Mouse (Mus musculus): ENCODE measurements around the gene Nat9. TPM values are rescaled to one million over a fixed set of nuclear protein-coding genes. Genes with fewer than 3 reads are reported as not detected.

The Nat9 gene
- polyA plus RNA-seq, 1 experiment from 2014 or later = 16.5 TPM

DNA sequence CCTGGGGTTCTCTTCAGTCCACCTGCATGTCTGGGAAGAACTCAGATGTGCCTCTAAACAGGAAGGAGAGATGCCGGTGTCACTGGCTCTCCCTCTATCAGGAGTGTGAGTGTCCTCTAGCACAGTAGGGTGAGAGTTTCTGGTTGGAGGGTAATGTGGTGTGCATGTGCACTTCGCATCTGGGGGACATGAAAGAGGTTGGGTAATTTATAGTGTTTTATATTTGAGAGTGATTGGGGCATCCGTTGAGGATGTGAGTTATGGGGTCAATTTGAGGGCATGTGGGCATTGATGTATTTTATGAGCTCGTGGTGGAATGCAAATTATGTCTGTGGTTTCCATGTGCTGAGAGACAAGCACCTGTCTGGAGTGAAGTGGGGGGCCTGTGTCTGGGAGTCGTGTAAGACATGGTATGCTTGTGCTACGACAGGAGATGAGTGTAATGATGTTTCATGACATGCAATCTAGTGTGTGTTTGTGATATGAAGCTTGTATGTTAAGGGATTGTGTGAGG, 36.9 kb downstream of the Nat9 start:
- Histone ChIP-seq H3K4me1 (ENCODE audit: control insufficient read depth in 2 of 2, insufficient read depth in 2 of 2, low read length in 2 of 2) (peaks cover 0 to 11% of the 10 kb centered on the region in 2 experiments; a peak in 2 of 4 replicates), H3K27ac (replicated peaks in 1 of 2; ENCODE audit: control insufficient read depth in 1 of 2, insufficient read depth in 1 of 2, low read depth in 2 of 2, low read length in 2 of 2) (no peak overlapping the region), H3K27me3 (ENCODE audit: control insufficient read depth, insufficient read depth, low read length) (peaks cover 27% of the 10 kb centered on the region), H3K4me2 (ENCODE audit: low read length) (no peak overlapping the region), H3K4me3 (ENCODE audit: control insufficient read depth in 1 of 2, insufficient read depth in 1 of 2, low read depth in 1 of 2, low read length in 2 of 2) (no peak overlapping the region), H3K9me3 (ENCODE audit: control insufficient read depth, low read length) (0 out of 2 replicates have a peak, but pooled peaks cover 6% of the 10 kb centered on the region), H3K9ac (ENCODE audit: low read length) (no peak overlapping the region), H3K36me3 (ENCODE audit: control insufficient read depth, insufficient read depth, low read length) (no peaks in the 10 kb centered on the region)
- no peak for ATAC-seq (ENCODE audit: insufficient number of reproducible peaks, insufficient read depth, low FRiP score, low read depth)
- WGBS = 63% methylated on average over 6 of the region's 6 CpGs

DNA sequence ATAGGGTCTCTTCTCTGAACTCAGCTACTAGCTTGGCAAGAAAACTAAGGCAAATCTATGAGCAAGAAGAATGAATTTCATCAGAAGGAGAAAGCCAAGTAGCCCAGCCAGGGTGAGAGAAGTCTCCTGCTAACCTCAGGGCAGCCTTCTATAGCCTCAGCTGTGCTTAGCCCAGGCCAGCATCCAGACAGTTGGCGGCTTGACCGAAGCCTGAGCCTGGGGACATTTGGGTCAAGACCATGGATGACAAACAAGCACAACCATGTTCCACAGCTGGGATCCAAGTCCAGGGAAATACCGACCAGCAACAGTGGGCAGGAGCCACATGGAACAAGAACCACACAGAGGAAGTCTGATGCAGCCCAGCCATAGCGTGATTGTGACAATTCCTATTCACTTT, 39.8 kb downstream of the Nat9 start:
- H3K36me3 ChIP-seq (ENCODE audit: control insufficient read depth, insufficient read depth, low read length) = no peaks in the 10 kb centered on the region
- 84% methylated on average over 4 of the region's 4 CpGs for WGBS
- H3K4me1 ChIP-seq (ENCODE audit: control insufficient read depth in 2 of 2, insufficient read depth in 2 of 2, low read length in 2 of 2) = peaks cover 0 to 6% of the 10 kb centered on the region in 2 experiments; a peak in 2 of 4 replicates
- no peak overlapping the region for H3K4me3 ChIP-seq (ENCODE audit: control insufficient read depth in 1 of 2, insufficient read depth in 1 of 2, low read depth in 1 of 2, low read length in 2 of 2)
- 0 out of 2 replicates have a peak, but pooled peaks cover 6% of the 10 kb centered on the region for H3K9me3 ChIP-seq (ENCODE audit: control insufficient read depth, low read length)
- ATAC-seq (ENCODE audit: insufficient number of reproducible peaks, insufficient read depth, low FRiP score, low read depth) = no peak
- H3K9ac ChIP-seq (ENCODE audit: low read length) = no peak overlapping the region
- H3K4me2 ChIP-seq (ENCODE audit: low read length) = no peak overlapping the region
- peaks cover 4% of the 10 kb centered on the region; the same call in 1 of the 2 replicates for H3K27me3 ChIP-seq (ENCODE audit: control insufficient read depth, insufficient read depth, low read length)
- H3K27ac ChIP-seq (replicated peaks in 1 of 2; ENCODE audit: control insufficient read depth in 1 of 2, insufficient read depth in 1 of 2, low read depth in 2 of 2, low read length in 2 of 2) = no peak overlapping the region

- 0 out of 2 replicates have a peak, but pooled peaks cover 3% of the 10 kb centered on the region for H3K27me3 ChIP-seq (ENCODE audit: control insufficient read depth, insufficient read depth, low read length)
- no peaks in the 10 kb centered on the region for H3K9me3 ChIP-seq (ENCODE audit: control insufficient read depth, low read length)
- no peaks in the 10 kb centered on the region for H3K4me1 ChIP-seq (ENCODE audit: control insufficient read depth in 2 of 2, insufficient read depth in 2 of 2, low read length in 2 of 2)
- 65% methylated on average over 2 of the region's 2 CpGs for WGBS
- H3K4me3 ChIP-seq (ENCODE audit: control insufficient read depth in 1 of 2, insufficient read depth in 1 of 2, low read depth in 1 of 2, low read length in 2 of 2) = no peak overlapping the region
- no peak for ATAC-seq (ENCODE audit: insufficient number of reproducible peaks, insufficient read depth, low FRiP score, low read depth)
- H3K9ac ChIP-seq (ENCODE audit: low read length) = no peak overlapping the region
- no peak overlapping the region for H3K4me2 ChIP-seq (ENCODE audit: low read length)
- no peaks in the 10 kb centered on the region for H3K36me3 ChIP-seq (ENCODE audit: control insufficient read depth, insufficient read depth, low read length)
- no peak overlapping the region for H3K27ac ChIP-seq (replicated peaks in 1 of 2; ENCODE audit: control insufficient read depth in 1 of 2, insufficient read depth in 1 of 2, low read depth in 2 of 2, low read length in 2 of 2)
Measured at GRCm38 (mm10) chr11:115141970-115142369, 45.7 kb downstream of the Nat9 start.

DNA sequence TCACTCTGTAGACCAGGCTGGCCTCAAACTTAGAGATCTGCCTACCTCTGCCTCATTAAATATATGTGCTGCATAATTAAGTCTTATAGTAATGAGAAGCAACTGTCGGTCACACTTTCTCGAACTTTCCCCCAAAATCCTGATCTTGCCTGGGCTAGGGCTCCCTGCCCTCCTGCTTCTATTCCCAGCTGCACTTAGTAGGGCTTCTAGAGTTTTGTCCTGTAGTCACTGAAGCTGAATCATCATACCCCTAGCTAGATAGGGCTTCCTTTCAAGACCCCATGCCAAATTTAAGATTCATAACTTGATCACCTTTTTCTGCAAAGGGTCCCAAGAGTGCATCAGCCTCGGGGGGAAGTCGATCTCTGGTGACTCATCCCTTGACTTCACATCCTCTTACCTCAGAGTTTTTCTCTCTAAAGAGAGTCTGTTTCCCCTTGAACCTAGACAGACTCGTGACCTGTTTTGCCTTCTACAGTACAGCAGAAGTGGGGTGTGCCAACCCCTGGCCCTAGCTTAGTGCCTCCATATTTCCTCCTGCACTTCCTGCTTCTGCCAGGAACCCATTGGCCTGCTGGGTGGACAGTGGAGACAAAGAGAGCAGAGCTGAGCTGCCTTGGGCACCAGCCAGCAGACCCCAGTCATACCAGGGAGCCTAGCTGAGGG, 48.9 kb downstream of the Nat9 start:
- no peak overlapping the region for H3K4me3 ChIP-seq (ENCODE audit: control insufficient read depth in 1 of 2, insufficient read depth in 1 of 2, low read depth in 1 of 2, low read length in 2 of 2)
- H3K36me3 ChIP-seq (ENCODE audit: control insufficient read depth, insufficient read depth, low read length) = no peaks in the 10 kb centered on the region
- H3K4me2 ChIP-seq (ENCODE audit: low read length) = no peak overlapping the region
- 62% methylated on average over 5 of the region's 5 CpGs for WGBS
- H3K27ac ChIP-seq (replicated peaks in 1 of 2; ENCODE audit: control insufficient read depth in 1 of 2, insufficient read depth in 1 of 2, low read depth in 2 of 2, low read length in 2 of 2) = no peak overlapping the region
- H3K9me3 ChIP-seq (ENCODE audit: control insufficient read depth, low read length) = no peaks in the 10 kb centered on the region
- ATAC-seq (ENCODE audit: insufficient number of reproducible peaks, insufficient read depth, low FRiP score, low read depth) = no peak
- H3K27me3 ChIP-seq (ENCODE audit: control insufficient read depth, insufficient read depth, low read length) = 0 out of 2 replicates have a peak, but pooled peaks cover 3% of the 10 kb centered on the region
- no peaks in the 10 kb centered on the region for H3K4me1 ChIP-seq (ENCODE audit: control insufficient read depth in 2 of 2, insufficient read depth in 2 of 2, low read length in 2 of 2)
- H3K9ac ChIP-seq (ENCODE audit: low read length) = no peak overlapping the region

DNA sequence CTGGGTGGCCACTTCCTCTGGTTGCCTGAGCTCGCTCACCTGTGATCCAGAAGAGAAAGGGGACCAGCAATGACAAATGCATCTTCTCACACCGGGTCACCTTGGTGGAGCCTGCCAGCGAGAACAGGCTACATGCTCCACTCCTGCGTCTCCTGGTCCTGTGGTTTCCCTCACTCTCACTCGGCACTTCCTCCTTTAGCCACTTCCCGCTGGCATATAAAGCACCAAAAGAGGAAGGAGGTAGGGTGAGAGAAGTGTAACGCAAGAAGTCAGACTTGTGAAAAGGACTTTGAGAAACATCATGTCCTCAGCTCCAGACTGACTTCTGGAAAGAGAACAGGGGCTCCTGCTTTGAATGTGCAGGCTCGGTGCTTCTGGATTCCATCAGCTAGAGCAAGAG, 53.9 kb downstream of the Nat9 start, which contains the start of gene Cd300lf:
Gene Cd300lf (minus strand): TSS at position 193 of the 400 bp plus-strand sequence.
- Histone ChIP-seq H3K4me2 (ENCODE audit: low read length) (no peak within 1 kb of the TSS), H3K27me3 (ENCODE audit: control insufficient read depth, insufficient read depth, low read length) (no peaks in the 10 kb centered on the region), H3K9me3 (ENCODE audit: control insufficient read depth, low read length) (no peaks in the 10 kb centered on the region), H3K4me1 (ENCODE audit: control insufficient read depth in 2 of 2, insufficient read depth in 2 of 2, low read length in 2 of 2) (no peaks in the 10 kb centered on the region), H3K27ac (replicated peaks in 1 of 2; ENCODE audit: control insufficient read depth in 1 of 2, insufficient read depth in 1 of 2, low read depth in 2 of 2, low read length in 2 of 2) (no peak within 1 kb of the TSS), H3K9ac (ENCODE audit: low read length) (no peak within 1 kb of the TSS), H3K36me3 (ENCODE audit: control insufficient read depth, insufficient read depth, low read length) (no peaks in the 10 kb centered on the region), H3K4me3 (ENCODE audit: control insufficient read depth in 1 of 2, insufficient read depth in 1 of 2, low read depth in 1 of 2, low read length in 2 of 2) (no peak within 1 kb of the TSS)
- no peak for ATAC-seq (ENCODE audit: insufficient number of reproducible peaks, insufficient read depth, low FRiP score, low read depth)
- WGBS = 64% methylated on average over 8 of the region's 8 CpGs

Other genes with a start within 250 kb of the Nat9 start
- gene Cd300c, start 218.7 kb downstream of the Nat9 start, polyA plus RNA-seq (2014; fragmentation: Nextera tagmentation; extraction: Ambion mirVana) = not detected in 2 replicates
- 0.36 and 0.46 TPM in 2 replicates for gene Cd300ld, start 197.9 kb downstream of the Nat9 start, polyA plus RNA-seq (2014; fragmentation: Nextera tagmentation; extraction: Ambion mirVana)
- gene Cd300c2, start 186.0 kb downstream of the Nat9 start, polyA plus RNA-seq (2014; fragmentation: Nextera tagmentation; extraction: Ambion mirVana) = 4.1 and 4.2 TPM in 2 replicates
- not detected in 2 replicates for gene Cd300ld2, start 171.7 kb downstream of the Nat9 start, polyA plus RNA-seq (2014; fragmentation: Nextera tagmentation; extraction: Ambion mirVana)
- gene Cd300ld4, start 160.8 kb downstream of the Nat9 start, polyA plus RNA-seq (2014; fragmentation: Nextera tagmentation; extraction: Ambion mirVana) = not detected in 2 replicates
- not detected in 2 replicates for gene Cd300ld5, start 150.1 kb downstream of the Nat9 start, polyA plus RNA-seq (2014; fragmentation: Nextera tagmentation; extraction: Ambion mirVana)
- gene Cd300ld3, start 139.4 kb downstream of the Nat9 start, polyA plus RNA-seq (2014; fragmentation: Nextera tagmentation; extraction: Ambion mirVana) = not detected in 2 replicates
- gene Cd300e, start 125.7 kb downstream of the Nat9 start, polyA plus RNA-seq (2014; fragmentation: Nextera tagmentation; extraction: Ambion mirVana) = 0.09 TPM in 1 of 2 replicates, not detected in the other
- 0.78 and 0.89 TPM in 2 replicates for gene Rab37, start 96.4 kb downstream of the Nat9 start, polyA plus RNA-seq (2014; fragmentation: Nextera tagmentation; extraction: Ambion mirVana)
- gene Cd300lf, start 53.9 kb downstream of the Nat9 start, polyA plus RNA-seq (2014; fragmentation: Nextera tagmentation; extraction: Ambion mirVana) = 0.22 and 0.61 TPM in 2 replicates
- 18.0 and 21.9 TPM in 2 replicates for gene Slc9a3r1, start 24.5 kb downstream of the Nat9 start, polyA plus RNA-seq (2014; fragmentation: Nextera tagmentation; extraction: Ambion mirVana)
- gene Tmem104, start 372 bp downstream of the Nat9 start, polyA plus RNA-seq (2014; fragmentation: Nextera tagmentation; extraction: Ambion mirVana) = 6.5 and 8.4 TPM in 2 replicates
- 0.15 TPM in 1 of 2 replicates, not detected in the other for gene Grin2c, start 79.4 kb upstream of the Nat9 start, polyA plus RNA-seq (2014; fragmentation: Nextera tagmentation; extraction: Ambion mirVana)
- gene Fdxr, start 89.2 kb upstream of the Nat9 start, polyA plus RNA-seq (2014; fragmentation: Nextera tagmentation; extraction: Ambion mirVana) = 9.3 and 9.4 TPM in 2 replicates
- 0.94 and 1.2 TPM in 2 replicates for gene Fads6, start 109.8 kb upstream of the Nat9 start, polyA plus RNA-seq (2014; fragmentation: Nextera tagmentation; extraction: Ambion mirVana)
- not detected in 2 replicates for gene Otop2, start 119.3 kb upstream of the Nat9 start, polyA plus RNA-seq (2014; fragmentation: Nextera tagmentation; extraction: Ambion mirVana)
- gene Ush1g, start 134.2 kb upstream of the Nat9 start, polyA plus RNA-seq (2014; fragmentation: Nextera tagmentation; extraction: Ambion mirVana) = 0.05 TPM in 1 of 2 replicates, not detected in the other
- gene Otop3, start 146.9 kb upstream of the Nat9 start, polyA plus RNA-seq (2014; fragmentation: Nextera tagmentation; extraction: Ambion mirVana) = not detected in 2 replicates
- 7.4 and 7.8 TPM in 2 replicates for gene Hid1, start 179.9 kb upstream of the Nat9 start, polyA plus RNA-seq (2014; fragmentation: Nextera tagmentation; extraction: Ambion mirVana)
- 10.3 and 10.5 TPM in 2 replicates for gene Cdr2l, start 194.1 kb upstream of the Nat9 start, polyA plus RNA-seq (2014; fragmentation: Nextera tagmentation; extraction: Ambion mirVana)
- gene Mrpl58, start 215.9 kb upstream of the Nat9 start, polyA plus RNA-seq (2014; fragmentation: Nextera tagmentation; extraction: Ambion mirVana) = 191 and 195 TPM in 2 replicates
- gene Atp5h, start 232.1 kb upstream of the Nat9 start, polyA plus RNA-seq (2014; fragmentation: Nextera tagmentation; extraction: Ambion mirVana) = 2,259 and 2,271 TPM in 2 replicates
- 19.3 and 23.5 TPM in 2 replicates for gene Kctd2, start 232.3 kb upstream of the Nat9 start, polyA plus RNA-seq (2014; fragmentation: Nextera tagmentation; extraction: Ambion mirVana)

Data from heart, embryonic 14.5 days (tissue).